Mouse (Mus musculus): ENCODE measurements around the gene Ubtf. TPM values are rescaled to one million over a fixed set of nuclear protein-coding genes. Genes with fewer than 3 reads are reported as not detected.

Gene Ubtf
- polyA plus RNA-seq, 1 experiment = 80.5 TPM

DNA sequence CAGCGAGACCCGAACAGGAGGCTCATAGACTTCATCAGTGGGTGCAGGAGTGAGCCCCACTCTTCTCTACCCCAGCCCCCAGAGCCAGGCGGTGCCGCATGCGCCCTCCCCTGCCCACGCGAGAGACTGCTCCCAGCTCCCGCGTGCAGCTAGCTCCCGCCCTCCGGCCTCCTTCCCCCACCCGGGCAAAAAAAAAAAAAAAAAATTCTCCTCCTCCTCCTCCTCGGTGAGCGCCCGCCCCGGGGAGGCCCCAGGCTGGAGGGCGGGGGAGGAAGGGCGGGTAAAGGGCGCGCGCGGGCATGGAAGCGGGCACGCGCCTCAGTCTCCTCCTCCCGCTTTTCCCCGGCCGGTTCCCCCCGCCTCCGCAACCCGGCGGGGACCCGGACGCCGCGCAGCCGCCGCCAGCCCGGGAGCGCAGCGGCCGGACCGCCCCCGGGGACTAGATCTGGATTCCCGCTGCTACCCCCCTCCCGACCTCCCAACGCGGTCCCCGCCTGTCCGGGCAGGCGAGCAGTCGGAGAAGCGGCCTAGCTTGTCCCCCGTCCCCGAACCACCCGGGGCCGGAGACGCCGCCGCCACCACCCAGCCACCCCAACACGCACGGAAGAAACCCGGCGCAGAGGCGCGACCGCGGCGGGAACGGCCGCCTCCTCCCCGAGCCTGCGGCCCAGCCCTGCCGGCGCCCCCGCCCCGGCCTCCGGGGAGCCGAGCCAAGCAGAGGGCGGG is 2.8 kb downstream of the Ubtf start:
- no peak for TF ChIP-seq CTCF (IDR thresholded peaks at IDR 0.05; ENCODE audit: borderline replicate concordance, extremely low read depth, insufficient read depth, insufficient read length)
- peak; percentile 76 for TF ChIP-seq POLR2A (IDR thresholded peaks at IDR 0.05; ENCODE audit: borderline replicate concordance, extremely low read depth, insufficient read depth, insufficient read length, poor library complexity, severe bottlenecking)

GRCm38 (mm10) chr11:102315690-102316571 is 3.6 kb downstream of the Ubtf start:
- TF ChIP-seq POLR2A (IDR thresholded peaks at IDR 0.05; ENCODE audit: borderline replicate concordance, extremely low read depth, insufficient read depth, insufficient read length, poor library complexity, severe bottlenecking) (no peak), CTCF (IDR thresholded peaks at IDR 0.05; ENCODE audit: borderline replicate concordance, extremely low read depth, insufficient read depth, insufficient read length) (no peak)
- DNase-seq (ENCODE audit: low read depth) = peak; percentile 54

More for the DNA sequence above, 2.8 kb downstream of the Ubtf start:
- DNase-seq (ENCODE audit: low read depth) = peak; percentile 93

DNA sequence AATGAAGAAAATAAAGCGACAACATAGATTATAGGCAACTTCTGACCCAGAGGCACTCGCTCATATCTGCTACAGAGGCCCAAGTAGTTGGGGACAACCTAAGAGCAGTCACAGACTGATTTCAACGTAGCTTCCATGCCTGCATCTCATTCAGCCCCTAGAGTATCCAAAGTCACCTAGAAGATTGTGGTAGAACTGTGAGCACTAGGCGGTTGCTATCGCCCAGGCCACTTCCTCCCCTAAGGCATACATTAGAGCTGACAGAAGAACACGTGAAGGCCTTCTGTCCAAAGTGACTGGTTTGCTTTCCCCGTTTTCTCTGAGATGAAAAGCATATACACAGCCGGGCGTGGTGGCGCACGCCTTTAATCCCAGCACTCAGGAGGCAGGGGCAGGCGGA is 5.2 kb downstream of the Ubtf start:
- no peak for TF ChIP-seq CTCF (IDR thresholded peaks at IDR 0.05; ENCODE audit: borderline replicate concordance, extremely low read depth, insufficient read depth, insufficient read length)

GRCm38 (mm10) chr11:102312586-102312985 is 7.0 kb downstream of the Ubtf start:
- DNase-seq (ENCODE audit: low read depth) = no peak
- TF ChIP-seq CTCF (IDR thresholded peaks at IDR 0.05; ENCODE audit: borderline replicate concordance, extremely low read depth, insufficient read depth, insufficient read length) = no peak
- TF ChIP-seq POLR2A (IDR thresholded peaks at IDR 0.05; ENCODE audit: borderline replicate concordance, extremely low read depth, insufficient read depth, insufficient read length, poor library complexity, severe bottlenecking) = no peak

More for the DNA sequence above, 5.2 kb downstream of the Ubtf start:
- no peak for DNase-seq (ENCODE audit: low read depth)

DNA sequence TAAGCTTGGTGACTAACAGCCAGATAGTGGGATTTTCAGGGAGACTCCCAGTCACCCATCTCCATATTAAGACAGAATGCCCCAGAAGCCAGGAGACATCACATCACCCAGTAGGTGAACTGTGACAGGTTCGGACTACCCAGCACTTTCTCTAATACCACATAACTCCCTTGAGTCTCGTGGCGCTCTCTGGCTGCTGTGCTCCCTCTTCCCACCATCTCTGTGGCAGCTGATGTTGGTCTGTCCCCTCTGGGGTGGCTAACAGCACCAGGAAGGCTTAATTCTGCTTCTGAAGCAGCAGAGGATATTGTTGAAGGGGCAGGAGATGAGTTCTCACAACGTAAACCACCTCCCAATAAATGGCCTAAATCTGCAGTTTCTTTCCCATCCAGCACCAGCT is 7.6 kb downstream of the Ubtf start:
- DNase-seq (ENCODE audit: low read depth) = no peak
- TF ChIP-seq POLR2A (IDR thresholded peaks at IDR 0.05; ENCODE audit: borderline replicate concordance, extremely low read depth, insufficient read depth, insufficient read length, poor library complexity, severe bottlenecking) (no peak), CTCF (IDR thresholded peaks at IDR 0.05; ENCODE audit: borderline replicate concordance, extremely low read depth, insufficient read depth, insufficient read length) (no peak)

- DNase-seq (ENCODE audit: low read depth) = no peak
- TF ChIP-seq CTCF (IDR thresholded peaks at IDR 0.05; ENCODE audit: borderline replicate concordance, extremely low read depth, insufficient read depth, insufficient read length) (no peak), POLR2A (IDR thresholded peaks at IDR 0.05; ENCODE audit: borderline replicate concordance, extremely low read depth, insufficient read depth, insufficient read length, poor library complexity, severe bottlenecking) (no peak)
Measured at GRCm38 (mm10) chr11:102310768-102311695, 8.5 kb downstream of the Ubtf start.

DNA sequence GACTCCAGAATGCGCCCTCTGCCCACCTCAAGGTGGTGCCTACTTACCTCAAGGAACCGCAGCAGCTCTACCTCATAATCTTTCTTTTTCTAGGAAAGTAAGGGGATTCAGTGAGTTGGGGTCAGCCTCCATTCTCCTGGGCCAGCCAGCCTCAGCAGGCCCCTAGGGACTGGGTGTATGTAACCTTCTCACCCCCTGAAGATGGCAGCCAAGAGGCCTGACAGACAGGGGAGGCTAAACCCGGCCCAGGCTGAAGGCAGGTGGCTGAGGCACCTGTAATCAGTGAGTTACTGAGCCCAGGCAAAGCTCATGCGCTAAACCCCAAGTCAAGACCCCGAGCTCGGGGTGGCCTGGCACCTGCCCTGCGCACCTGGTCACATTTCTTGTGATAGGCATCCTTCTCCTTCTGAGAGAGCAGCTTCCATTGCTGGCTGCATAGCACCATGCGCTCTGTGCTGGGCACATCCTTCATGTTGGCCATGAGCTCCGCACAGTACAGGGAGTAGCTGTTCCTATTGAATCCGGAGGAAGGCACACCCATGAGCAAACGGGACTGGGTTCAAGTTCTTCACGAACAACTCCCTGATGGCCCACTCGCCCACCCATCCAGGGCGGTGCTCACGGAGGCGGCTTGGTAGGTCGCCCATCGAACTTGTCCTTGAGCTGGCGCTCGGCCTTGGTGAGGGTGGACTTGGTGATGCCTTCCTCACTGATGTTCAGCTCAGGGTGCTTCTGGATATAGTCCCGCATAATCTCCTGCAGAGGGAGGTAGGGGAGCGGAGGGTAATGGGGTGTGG is 9.5 kb downstream of the Ubtf start:
- no peak for DNase-seq (ENCODE audit: low read depth)
- TF ChIP-seq POLR2A (IDR thresholded peaks at IDR 0.05; ENCODE audit: borderline replicate concordance, extremely low read depth, insufficient read depth, insufficient read length, poor library complexity, severe bottlenecking) (no peak), CTCF (IDR thresholded peaks at IDR 0.05; ENCODE audit: borderline replicate concordance, extremely low read depth, insufficient read depth, insufficient read length) (no peak)

DNA sequence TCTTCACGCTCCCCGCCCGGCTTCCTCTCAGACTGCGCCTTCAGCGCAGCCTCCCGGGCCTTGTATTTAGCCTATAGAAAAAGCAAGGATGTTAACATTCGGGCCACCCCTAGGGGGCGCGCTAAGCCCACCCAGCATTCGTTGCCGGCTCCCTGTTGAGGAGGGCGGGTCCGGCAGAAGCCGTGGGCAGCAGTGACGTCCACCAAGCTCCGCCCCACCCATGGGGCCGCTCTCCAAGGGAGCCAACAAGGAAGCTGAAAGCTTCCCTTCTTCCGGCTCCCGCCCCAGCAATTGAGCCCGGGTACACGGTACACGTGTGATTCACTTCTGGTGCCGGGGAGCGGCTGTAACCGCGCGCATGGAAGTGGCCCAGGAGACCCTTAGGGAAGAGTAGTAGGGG is 10.6 kb downstream of the Ubtf start:
- DNase-seq (ENCODE audit: low read depth) = peak; percentile 98
- no peak for TF ChIP-seq POLR2A (IDR thresholded peaks at IDR 0.05; ENCODE audit: borderline replicate concordance, extremely low read depth, insufficient read depth, insufficient read length, poor library complexity, severe bottlenecking)
- TF ChIP-seq CTCF (IDR thresholded peaks at IDR 0.05; ENCODE audit: borderline replicate concordance, extremely low read depth, insufficient read depth, insufficient read length) = peak; percentile 97

DNA sequence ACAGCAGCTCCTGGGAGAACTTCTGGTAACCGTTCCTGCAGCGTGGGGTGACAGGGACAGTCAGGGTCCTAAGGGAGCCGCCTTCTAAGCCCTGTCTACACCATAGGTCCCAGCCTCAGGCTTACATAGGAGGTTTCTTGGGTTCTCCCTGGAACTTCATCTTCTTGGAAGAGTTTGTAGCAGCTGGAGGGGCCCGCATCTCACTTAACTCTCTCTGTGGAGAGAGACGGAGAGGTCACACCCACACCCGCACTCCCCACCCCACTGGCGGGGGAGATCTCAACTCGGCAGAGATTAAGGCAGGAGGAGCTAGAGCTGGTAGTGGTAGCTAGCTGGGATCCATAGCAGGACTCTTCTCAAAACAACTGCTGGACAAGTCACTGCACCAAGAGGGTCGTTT is 11.4 kb downstream of the Ubtf start:
- TF ChIP-seq POLR2A (IDR thresholded peaks at IDR 0.05; ENCODE audit: borderline replicate concordance, extremely low read depth, insufficient read depth, insufficient read length, poor library complexity, severe bottlenecking) (no peak), CTCF (IDR thresholded peaks at IDR 0.05; ENCODE audit: borderline replicate concordance, extremely low read depth, insufficient read depth, insufficient read length) (no peak)
- DNase-seq (ENCODE audit: low read depth) = no peak

- no peak for DNase-seq (ENCODE audit: low read depth)
- TF ChIP-seq POLR2A (IDR thresholded peaks at IDR 0.05; ENCODE audit: borderline replicate concordance, extremely low read depth, insufficient read depth, insufficient read length, poor library complexity, severe bottlenecking) (no peak), CTCF (IDR thresholded peaks at IDR 0.05; ENCODE audit: borderline replicate concordance, extremely low read depth, insufficient read depth, insufficient read length) (no peak)
Measured at GRCm38 (mm10) chr11:102305359-102305758, 14.2 kb downstream of the Ubtf start.

Measured in brain, embryonic 14.5 days (tissue).